8 mouse cellular contexts compared by ENCODE assay signal in the genomic region with DNA sequence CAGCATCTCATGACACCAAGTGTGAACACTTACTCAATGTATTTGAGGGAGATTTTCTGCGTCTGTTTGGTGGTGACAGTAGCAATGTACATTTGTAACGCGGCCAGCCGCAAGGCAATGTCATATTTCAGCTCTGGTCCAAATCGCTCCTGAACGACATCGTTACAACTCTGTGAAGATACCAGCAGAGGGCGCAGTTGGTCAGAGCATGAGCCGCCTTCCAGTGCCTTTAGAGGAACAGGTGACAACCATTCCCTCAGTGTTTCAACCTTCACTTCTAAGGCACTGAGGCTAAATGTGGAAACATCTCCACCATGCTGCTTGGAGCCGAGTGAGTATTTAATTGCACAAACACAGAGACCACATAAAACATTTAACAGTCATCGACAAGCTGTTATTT.
DNase-seq lines count a peak whose midpoint lies in the region; ATAC-seq and TF ChIP-seq lines count a peak whose summit lies in the region.

No protein-coding gene starts in this region.

- H3K9ac ChIP-seq in kidney, embryonic 16.5 days (replicated peaks; ENCODE audit: low read length) = no peak overlapping the region
- H3K9ac ChIP-seq in liver, embryonic 13.5 days = no peak overlapping the region
- no peak overlapping the region for H3K9ac ChIP-seq in neural tube, embryonic 15.5 days (replicated peaks)

- peak; percentile 69; the same call in 1 of the 2 replicates for ATAC-seq in kidney, embryonic 16.5 days (ENCODE audit: low FRiP score, low TSS enrichment)
- ATAC-seq in liver, embryonic 13.5 days (ENCODE audit: low read depth) = no peak
- ATAC-seq in neural tube, embryonic 15.5 days (ENCODE audit: low FRiP score) = peak; percentile 81; the same call in 1 of the 2 replicates

- no peaks in the 10 kb centered on the region for H3K9me3 ChIP-seq in kidney, embryonic 16.5 days (ENCODE audit: low read length)
- no peaks in the 10 kb centered on the region for H3K9me3 ChIP-seq in liver, embryonic 13.5 days (replicated peaks)
- no peaks in the 10 kb centered on the region for H3K9me3 ChIP-seq in neural tube, embryonic 15.5 days (replicated peaks)

- DNase-seq in 3134 (ENCODE audit: extremely low read depth, insufficient read length, low spot score) = peak; percentile 1
- peak; percentile 45 for DNase-seq in Muller cell, postnatal 12 days (ENCODE audit: inconsistent ontology term)
- DNase-seq in cerebellum, adult 9-10 months = peak; percentile 50
- peak; percentile 9 to 43 for DNase-seq in frontal cortex, postnatal 25 days (ENCODE audit: low spot score in 2 of 2)
- DNase-seq in liver, embryonic 13.5 days = peak; percentile 1
- DNase-seq in thymus, adult 2 months = peak; percentile 50

- no peak overlapping the region for H3K4me2 ChIP-seq in kidney, embryonic 16.5 days (replicated peaks; ENCODE audit: low read depth, low read length)
- H3K4me2 ChIP-seq in liver, embryonic 13.5 days = no peak overlapping the region
- H3K4me2 ChIP-seq in neural tube, embryonic 15.5 days = no peak overlapping the region

- no peak for TF ChIP-seq CTCF in thymus, adult 2 months (IDR thresholded peaks at IDR 0.05; ENCODE audit: borderline replicate concordance, control insufficient read depth, extremely low read depth, insufficient read depth, low read length, poor library complexity)

- H3K36me3 ChIP-seq in kidney, embryonic 16.5 days (ENCODE audit: insufficient read depth, low read length) = no peaks in the 10 kb centered on the region
- H3K36me3 ChIP-seq in liver, embryonic 13.5 days = no peaks in the 10 kb centered on the region
- H3K36me3 ChIP-seq in neural tube, embryonic 15.5 days = no peaks in the 10 kb centered on the region
- H3K36me3 ChIP-seq in thymus, adult 2 months (ENCODE audit: control insufficient read depth, insufficient read depth, low read length) = no peaks in the 10 kb centered on the region

- H3K27ac ChIP-seq in kidney, embryonic 16.5 days (ENCODE audit: low read length) = no peak overlapping the region
- H3K27ac ChIP-seq in liver, embryonic 13.5 days = no peak overlapping the region
- H3K27ac ChIP-seq in neural tube, embryonic 15.5 days (replicated peaks) = no peak overlapping the region
- no peak overlapping the region for H3K27ac ChIP-seq in thymus, adult 2 months (ENCODE audit: control insufficient read depth, insufficient read depth, low read length)

- H3K4me1 ChIP-seq in kidney, embryonic 16.5 days (ENCODE audit: insufficient read depth, low read length) = no peaks in the 10 kb centered on the region
- no peaks in the 10 kb centered on the region for H3K4me1 ChIP-seq in liver, embryonic 13.5 days (replicated peaks)
- H3K4me1 ChIP-seq in neural tube, embryonic 15.5 days = no peaks in the 10 kb centered on the region
- no peaks in the 10 kb centered on the region for H3K4me1 ChIP-seq in thymus, adult 2 months (replicated peaks; ENCODE audit: control insufficient read depth, insufficient read depth, low read length)

- 33% methylated on average over 11 of the region's 11 CpGs for WGBS in kidney, embryonic 16.5 days
- 32% methylated on average over 11 of the region's 11 CpGs for WGBS in liver, embryonic 13.5 days (ENCODE audit: insufficient replicate concordance)
- WGBS in neural tube, embryonic 15.5 days = 41% methylated on average over 11 of the region's 11 CpGs
- 15% methylated on average over 11 of the region's 11 CpGs for WGBS in thymus, adult 2 months

- no peak overlapping the region for H3K4me3 ChIP-seq in kidney, embryonic 16.5 days (ENCODE audit: low read length)
- no peak overlapping the region for H3K4me3 ChIP-seq in liver, embryonic 13.5 days (replicated peaks)
- H3K4me3 ChIP-seq in neural tube, embryonic 15.5 days (replicated peaks) = no peak overlapping the region
- no peak overlapping the region for H3K4me3 ChIP-seq in thymus, adult 2 months (ENCODE audit: control insufficient read depth, insufficient read depth, low read length)

- no peak for TF ChIP-seq POLR2A in thymus, adult 2 months (IDR thresholded peaks at IDR 0.05; ENCODE audit: control insufficient read depth, extremely low read depth, insufficient read depth, low read length, poor library complexity)

- H3K27me3 ChIP-seq in kidney, embryonic 16.5 days (ENCODE audit: insufficient read depth, low read length) = peaks cover 28% of the 10 kb centered on the region
- no peaks in the 10 kb centered on the region for H3K27me3 ChIP-seq in liver, embryonic 13.5 days
- peaks cover 13% of the 10 kb centered on the region for H3K27me3 ChIP-seq in neural tube, embryonic 15.5 days (replicated peaks)
- H3K27me3 ChIP-seq in thymus, adult 2 months (ENCODE audit: control insufficient read depth, insufficient read depth, low read length) = no peaks in the 10 kb centered on the region
